Mouse (Mus musculus) heart, postnatal 0 days (tissue): ENCODE data around the gene Tppp2. TPM values are rescaled to one million over a fixed set of nuclear protein-coding genes. Genes with fewer than 3 reads are reported as not detected.
A peak's percentile ranks its signal among the peaks of the same experiment; 100 is the strongest.
"Not testable (repeated sequence)": the region's sequence is repeated elsewhere in the genome, so short reads cannot be mapped to it uniquely, and the experiment has no call there.

Experiments
- ATAC-seq: fragments of 200-750 bp; cut with Nextera tagmentation; 2 replicates; pipeline ENCODE4 v1.8.0; 2017; ENCODE audit warnings: low read depth, moderate number of reproducible peaks, moderate library complexity; ENCODE audit not compliant: insufficient read depth
- DNase-seq: peaks from one replicate; pipeline ENCODE4 v3.0.0-alpha.2; 2016; ENCODE audit warnings: low spot score
- H3K27ac ChIP-seq: fragments of 300-500 bp; sonication (generic); 2 replicates; pipeline ENCODE4 v1.5.1; 2014; ENCODE audit warnings: low read depth, mild to moderate bottlenecking
- H3K27me3 ChIP-seq: fragments of 300-500 bp; sonication (generic); 2 replicates; pipeline ENCODE4 v1.6.1; 2014; ENCODE audit warnings: low read length, mixed read lengths; ENCODE audit not compliant: control insufficient read depth, insufficient read depth
- H3K36me3 ChIP-seq: fragments of 300-500 bp; sonication (generic); replicated peaks from 2 replicates; pipeline ENCODE4 v1.6.1; 2014; ENCODE audit warnings: low read length, mixed read lengths; ENCODE audit not compliant: control insufficient read depth, insufficient read depth
- H3K4me1 ChIP-seq: fragments of 300-500 bp; sonication (generic); 2 replicates; pipeline ENCODE4 v1.6.1; 2014; ENCODE audit warnings: antibody characterized with exemption; ENCODE audit not compliant: control insufficient read depth, insufficient read depth
- H3K4me2 ChIP-seq: fragments of 300-500 bp; sonication (generic); 2 replicates; pipeline ENCODE4 v1.6.1; 2014; ENCODE audit warnings: low read depth, mild to moderate bottlenecking, low read length, moderate library complexity
- H3K4me3 ChIP-seq: fragments of 300-500 bp; sonication (generic); 2 replicates; pipeline ENCODE4 v1.5.1; 2014; ENCODE audit warnings: low read depth, low read length
- H3K9ac ChIP-seq: fragments of 300-500 bp; sonication (generic); replicated peaks from 2 replicates; pipeline ENCODE4 v1.6.1; 2014; ENCODE audit warnings: low read depth, low read length, mixed read lengths
- H3K9me3 ChIP-seq: fragments of 300-500 bp; sonication (generic); replicated peaks from 2 replicates; pipeline ENCODE4 v1.6.1; 2016; ENCODE audit warnings: low read length; ENCODE audit not compliant: control insufficient read depth
- CTCF ChIP-seq: IDR thresholded peaks from 2 replicates; pipeline ENCODE4 v1.5.1; 2016; ENCODE audit warnings: antibody characterized with exemption, control low read depth, low read depth
- EP300 ChIP-seq: IDR thresholded peaks from 2 replicates; pipeline ENCODE4 v1.6.1; 2016; ENCODE audit warnings: antibody characterized with exemption, low read depth
- WGBS: fragments of 180-500 bp; shearing (Covaris S2); extraction: QIAGEN DNeasy Blood & Tissue Kit; methylation state at CpG from one replicate; pipeline ENCODE4 v1.1.7; 2014; 5-methylcytosine and 5-hydroxymethylcytosine counted together
- polyA plus RNA-seq: library from polyadenylated mRNA; unstranded; fragments of >200 nt; fragmentation: Nextera tagmentation; extraction: Ambion mirVana; gene quantifications from 2 replicates; pipeline ENCODE4 v1.2.1, GENCODE M21; 2015
- total RNA-seq: library from RNA; depleted of rRNA; stranded (reverse); fragments of >200 nt; gene quantifications from 2 replicates; pipeline ENCODE4 v1.2.3, GENCODE M21; 2014; ENCODE audit warnings: low replicate concordance

Tppp2 gene
- total and polyA plus RNA-seq, 2 experiments from 2014 or later = not detected

DNA sequence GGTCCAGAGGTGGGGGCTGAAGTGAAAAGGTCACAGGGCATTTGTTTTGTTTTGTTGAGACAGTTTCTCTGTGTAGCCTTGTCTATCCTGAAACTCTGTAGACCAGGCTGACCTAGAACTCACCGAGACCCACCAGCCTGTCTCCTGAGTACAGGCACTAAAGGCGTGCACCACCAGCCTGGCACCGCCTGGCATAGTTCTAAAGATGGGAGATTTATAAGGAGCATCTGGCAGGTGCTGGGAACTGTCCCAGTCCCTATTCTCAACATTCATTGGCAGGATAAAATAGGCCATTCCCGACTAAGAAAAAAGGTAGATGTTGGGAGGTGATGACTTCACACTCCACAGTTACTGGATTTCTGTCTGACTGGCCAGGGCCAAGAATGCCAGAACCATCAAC is 741 bp downstream of the Tppp2 start:
- Histone ChIP-seq H3K27ac (no peak overlapping the region), H3K4me3 (no peak overlapping the region), H3K4me1 (peaks cover 31% of the 10 kb centered on the region), H3K36me3 (no peaks in the 10 kb centered on the region), H3K4me2 (no peak overlapping the region), H3K27me3 (no peaks in the 10 kb centered on the region), H3K9ac (no peak overlapping the region), H3K9me3 (no peaks in the 10 kb centered on the region)
- 83% methylated on average over 4 of the region's 4 CpGs for WGBS
- DNase-seq (no peak), ATAC-seq (no peak)
- TF ChIP-seq EP300 (no peak), CTCF (no peak)

DNA sequence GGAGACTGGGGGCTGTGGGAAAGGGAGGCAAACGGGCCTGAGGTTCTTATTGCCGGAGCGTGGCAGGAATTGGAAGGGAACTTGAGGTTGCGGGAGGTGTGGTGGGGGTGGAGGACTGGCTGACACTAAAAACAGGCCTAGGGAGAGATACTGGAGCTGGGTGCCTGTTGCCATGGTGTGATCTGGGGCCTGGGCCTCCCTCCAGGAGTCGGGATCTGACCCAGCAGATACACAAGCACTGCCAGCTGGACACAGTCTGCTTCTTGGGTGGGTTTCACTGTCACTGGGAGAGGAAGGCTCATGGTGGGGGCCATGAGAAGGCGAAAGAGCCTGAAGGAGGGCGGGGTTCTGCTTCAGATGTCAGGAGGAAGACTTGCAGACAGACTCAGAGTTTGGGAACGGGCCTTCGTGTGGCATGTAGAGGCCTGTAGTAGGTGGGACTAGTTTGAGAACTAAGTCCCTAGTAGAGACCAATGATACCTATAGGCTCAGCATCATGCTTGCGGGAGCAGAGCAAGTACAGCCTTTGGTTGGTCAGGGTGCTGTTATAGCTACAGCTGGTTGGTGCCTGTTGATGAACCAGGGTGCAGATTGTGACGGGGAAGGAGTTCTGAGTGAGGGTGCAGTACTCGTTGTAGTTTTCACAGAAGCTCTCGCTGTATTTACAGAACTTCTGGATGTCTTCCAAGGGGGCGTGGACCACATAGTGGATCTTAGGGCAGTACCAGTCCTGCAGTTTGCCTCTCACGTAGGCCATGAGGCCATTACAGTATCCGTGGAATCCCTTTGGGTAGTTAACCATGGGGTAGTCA is 3.7 kb downstream of the Tppp2 start:
- Histone ChIP-seq H3K4me1 (peaks cover 16% of the 10 kb centered on the region), H3K9ac (no peak overlapping the region), H3K4me2 (no peak overlapping the region), H3K4me3 (no peak overlapping the region), H3K36me3 (no peaks in the 10 kb centered on the region), H3K27me3 (no peaks in the 10 kb centered on the region), H3K27ac (peak overlapping the region; percentile 61), H3K9me3 (no peaks in the 10 kb centered on the region)
- ATAC-seq (peak; percentile 73), DNase-seq (no peak)
- WGBS = 50% methylated on average over 16 of the region's 16 CpGs
- TF ChIP-seq EP300 (no peak), CTCF (no peak)

DNA sequence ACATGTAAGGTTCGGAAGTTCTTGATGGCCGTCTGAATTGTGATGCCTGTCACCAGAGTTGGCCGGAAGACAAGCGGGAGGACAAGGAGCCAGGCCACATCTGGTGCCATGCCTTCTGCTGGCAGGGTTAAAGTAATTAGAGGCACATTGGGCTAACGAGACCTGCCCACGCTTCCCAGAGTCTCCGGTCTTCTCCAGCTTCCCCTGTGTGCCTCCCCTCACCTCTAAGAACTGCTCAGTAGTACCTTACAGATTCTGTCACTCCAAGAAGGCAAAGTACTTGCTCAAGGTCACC is 4.3 kb downstream of the Tppp2 start, which contains the start of gene Rnase13:
Rnase13 (minus strand) TSS at position 203 of the 295 bp plus-strand sequence.
- no peak for DNase-seq
- no peak for TF ChIP-seq EP300
- TF ChIP-seq CTCF = no peak
- no peaks in the 10 kb centered on the region for H3K36me3 ChIP-seq
- no peak within 1 kb of the TSS for H3K4me2 ChIP-seq
- H3K27me3 ChIP-seq = no peaks in the 10 kb centered on the region
- H3K4me3 ChIP-seq = no peak within 1 kb of the TSS
- H3K9me3 ChIP-seq = no peaks in the 10 kb centered on the region
- no peak for ATAC-seq
- 84% methylated on average over 7 of the region's 7 CpGs for WGBS
- no peak within 1 kb of the TSS for H3K9ac ChIP-seq
- peak within 1 kb of the TSS; percentile 61 for H3K27ac ChIP-seq
- peaks cover 16% of the 10 kb centered on the region for H3K4me1 ChIP-seq

DNA sequence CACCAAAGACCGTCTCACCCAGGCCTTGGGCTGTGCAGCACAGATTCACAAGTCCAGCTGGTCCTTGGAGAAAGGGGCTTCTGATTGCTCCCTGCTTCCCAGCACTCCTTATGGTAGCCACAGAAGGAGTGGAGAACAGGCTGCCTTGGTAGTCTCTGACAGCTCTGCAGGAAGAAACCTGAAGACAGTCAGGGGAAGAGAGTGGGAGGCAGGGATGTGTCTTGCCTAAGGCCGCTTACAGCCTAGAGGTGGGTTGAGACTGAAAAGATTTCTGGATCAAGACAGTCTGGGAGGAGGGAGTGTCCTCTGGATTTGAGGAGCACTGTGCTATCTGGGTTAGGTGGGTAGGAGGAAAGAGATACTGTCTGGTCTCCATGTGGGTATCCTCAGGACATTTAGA is 4.7 kb downstream of the Tppp2 start:
- H3K9ac ChIP-seq = no peak overlapping the region
- H3K4me1 ChIP-seq = peaks cover 16% of the 10 kb centered on the region
- H3K27ac ChIP-seq = no peak overlapping the region
- DNase-seq (no peak), ATAC-seq (no peak)
- H3K4me2 ChIP-seq = no peak overlapping the region
- H3K27me3 ChIP-seq = no peaks in the 10 kb centered on the region
- no peaks in the 10 kb centered on the region for H3K36me3 ChIP-seq
- TF ChIP-seq CTCF = no peak
- TF ChIP-seq EP300 = no peak
- no peaks in the 10 kb centered on the region for H3K9me3 ChIP-seq
- H3K4me3 ChIP-seq = no peak overlapping the region
- 83% methylated on average over 2 of the region's 2 CpGs for WGBS

DNA sequence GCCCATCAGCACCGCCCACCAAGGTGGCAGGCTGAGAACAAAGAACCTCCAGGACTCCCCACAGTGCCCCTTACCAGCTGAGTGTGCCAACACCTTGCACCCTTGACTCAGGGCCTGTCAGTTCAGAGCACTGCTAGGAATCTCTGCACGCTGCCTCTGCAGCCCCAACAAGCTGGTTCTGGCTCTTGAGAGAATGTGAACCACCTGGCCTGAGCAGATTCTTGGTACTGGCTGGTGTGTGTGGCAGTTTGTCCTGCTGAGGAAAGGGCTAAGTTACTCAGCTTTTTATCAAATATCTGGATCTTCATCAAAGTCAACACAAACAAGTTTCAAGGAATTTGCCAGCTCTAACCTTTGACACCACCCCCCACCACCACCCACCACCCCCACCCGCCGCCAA is 5.3 kb downstream of the Tppp2 start:
- Histone ChIP-seq H3K4me3 (no peak overlapping the region), H3K27me3 (no peaks in the 10 kb centered on the region), H3K9ac (no peak overlapping the region), H3K36me3 (no peaks in the 10 kb centered on the region), H3K4me1 (peaks cover 16% of the 10 kb centered on the region), H3K9me3 (no peaks in the 10 kb centered on the region), H3K4me2 (no peak overlapping the region), H3K27ac (no peak overlapping the region)
- WGBS = 71% methylated on average over 4 of the region's 4 CpGs
- ATAC-seq (no peak), DNase-seq (no peak)
- TF ChIP-seq EP300 (no peak), CTCF (no peak)

DNA sequence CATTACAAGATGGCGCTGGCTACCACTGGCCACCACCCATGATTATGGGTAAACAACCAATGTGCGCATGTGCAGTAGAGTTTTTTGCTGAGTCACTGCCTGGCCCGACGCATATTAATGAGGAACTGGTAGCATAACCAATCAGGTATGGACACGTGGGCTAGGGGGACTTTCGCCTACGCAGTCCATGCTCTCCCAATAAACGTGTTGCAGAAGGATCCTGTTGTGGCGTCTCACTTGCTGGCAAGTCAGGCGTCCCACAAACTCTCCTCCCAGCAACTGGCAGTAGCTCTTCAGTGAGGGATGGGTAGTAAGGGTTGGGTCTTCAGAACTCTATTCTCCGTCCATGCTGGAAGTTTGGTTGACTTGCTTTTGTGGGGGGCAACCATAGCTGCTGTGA is 8.7 kb downstream of the Tppp2 start:
- H3K4me2 ChIP-seq, ATAC-seq, H3K36me3 ChIP-seq, H3K27me3 ChIP-seq, DNase-seq, H3K9ac ChIP-seq, H3K9me3 ChIP-seq, H3K27ac ChIP-seq, H3K4me3 ChIP-seq: not testable (repeated sequence)
- peaks cover 12% of the 10 kb centered on the region for H3K4me1 ChIP-seq
- WGBS = 92% methylated on average over 11 of the region's 11 CpGs
